Mouse (Mus musculus): ENCODE results near the gene Rela. TPM values are rescaled to one million over a fixed set of nuclear protein-coding genes. Genes with fewer than 3 reads are reported as not detected.

Gene Rela
- total RNA-seq, 4 experiments from 2014 or later = 26.7 to 31.2 (median 28.5) TPM

Small RNA genes within 50 kb of the gene (microRNA-seq; reads per million reads assigned to microRNA genes)
- gene Mir6987 = not detected

Other genes with a start within 250 kb of the Rela start
- gene Sart1, start 248.8 kb upstream of the Rela start, total RNA-seq (2022) = 10 to 100 TPM; 53.9 to 61.4 (median 59.2) TPM
- under 1 TPM; 0.25 to 0.75 (median 0.39) TPM for gene Tsga10ip, start 235.0 kb upstream of the Rela start, total RNA-seq (2022)
- 100 to 1,000 TPM; 337 to 351 (median 343) TPM for gene Drap1, start 212.5 kb upstream of the Rela start, total RNA-seq (2022)
- gene AI837181, start 212.3 kb upstream of the Rela start, total RNA-seq (2022) = 10 to 100 TPM; 34.1 to 40.6 (median 36.2) TPM
- under 1 TPM in 2 of 4 experiments, not detected in 2; 0.14 to 0.23 TPM for gene Fosl1, start 189.9 kb upstream of the Rela start, total RNA-seq (2022)
- 10 to 100 TPM in 1 of 4 experiments, 1 to 10 TPM in 3; 8.3 to 10.4 (median 8.9) TPM for gene Ccdc85b, start 179.6 kb upstream of the Rela start, total RNA-seq (2022)
- gene Fibp, start 176.9 kb upstream of the Rela start, total RNA-seq (2022) = 10 to 100 TPM; 41.3 to 52.3 (median 49.2) TPM
- gene Ctsw, start 169.0 kb upstream of the Rela start, total RNA-seq (2022) = under 1 TPM in 3 of 4 experiments, not detected in 1; 0.29 to 0.38 (median 0.37) TPM
- gene Efemp2, start 163.5 kb upstream of the Rela start, total RNA-seq (2022) = 10 to 100 TPM in 2 of 4 experiments, 1 to 10 TPM in 2; 6.5 to 11.2 (median 9.5) TPM
- 10 to 100 TPM; 15.8 to 27.3 (median 21.9) TPM for gene Mus81, start 149.1 kb upstream of the Rela start, total RNA-seq (2022)
- 100 to 1,000 TPM; 142 to 201 (median 170) TPM for gene Cfl1, start 147.0 kb upstream of the Rela start, total RNA-seq (2022)
- gene 1700020D05Rik, start 133.7 kb upstream of the Rela start, total RNA-seq (2022) = 1 to 10 TPM in 1 of 4 experiments, under 1 TPM in 3; 0.52 to 1.4 (median 0.81) TPM
- gene Snx32, start 126.9 kb upstream of the Rela start, total RNA-seq (2022) = 1 to 10 TPM; 3.7 to 6.5 (median 6.0) TPM
- gene Ovol1, start 76.8 kb upstream of the Rela start, total RNA-seq (2022) = not detected
- gene Ap5b1, start 69.5 kb upstream of the Rela start, total RNA-seq (2022) = 1 to 10 TPM; 2.3 to 3.2 (median 2.7) TPM
- gene Rnaseh2c, start 35.6 kb upstream of the Rela start, total RNA-seq (2022) = 10 to 100 TPM; 49.9 to 66.3 (median 64.9) TPM
- 10 to 100 TPM; 23.1 to 38.7 (median 29.3) TPM for gene Kat5, start 27.2 kb upstream of the Rela start, total RNA-seq (2022)
- gene Sipa1, start 26.2 kb downstream of the Rela start, total RNA-seq (2022) = 10 to 100 TPM; 14.9 to 23.5 (median 17.8) TPM
- 10 to 100 TPM; 22.1 to 24.1 (median 23.2) TPM for gene Map3k11, start 51.3 kb downstream of the Rela start, total RNA-seq (2022)
- 10 to 100 TPM; 18.0 to 21.9 (median 19.8) TPM for gene Pcnx3, start 51.4 kb downstream of the Rela start, total RNA-seq (2022)
- gene Kcnk7, start 66.9 kb downstream of the Rela start, total RNA-seq (2022) = not detected
- gene Ehbp1l1, start 88.8 kb downstream of the Rela start, total RNA-seq (2022) = 100 to 1,000 TPM; 145 to 158 (median 149) TPM
- gene Fam89b, start 92.2 kb downstream of the Rela start, total RNA-seq (2022) = 10 to 100 TPM; 22.8 to 26.9 (median 24.2) TPM
- 10 to 100 TPM; 28.2 to 33.1 (median 31.7) TPM for gene Ltbp3, start 103.4 kb downstream of the Rela start, total RNA-seq (2022)
- gene Scyl1, start 133.9 kb downstream of the Rela start, total RNA-seq (2022) = 10 to 100 TPM; 63.3 to 70.6 (median 67.2) TPM
- 1 to 10 TPM; 7.1 to 8.1 (median 7.5) TPM for gene Frmd8, start 237.8 kb downstream of the Rela start, total RNA-seq (2022)
- gene Slc25a45, start 240.3 kb downstream of the Rela start, total RNA-seq (2022) = 1 to 10 TPM; 2.4 to 3.8 (median 2.8) TPM